Mouse (Mus musculus) C2C12 (cell line): ENCODE data around the gene Eif2s3x. TPM values are rescaled to one million over a fixed set of nuclear protein-coding genes. Genes with fewer than 3 reads are reported as not detected.

Experiments
- H3K27me3 ChIP-seq: one replicate; pipeline ENCODE4 v1.6.1; 2011; ENCODE audit not compliant: control insufficient read depth, insufficient read depth, insufficient read length
- H3K36me3 ChIP-seq: one replicate; pipeline ENCODE4 v1.6.1; 2011; ENCODE audit not compliant: control insufficient read depth, insufficient read depth
- H3K4me3 ChIP-seq: one replicate; pipeline ENCODE4 v1.5.1; 2011; ENCODE audit warnings: mild to moderate bottlenecking, control low read depth; ENCODE audit not compliant: poor library complexity, insufficient read depth, severe bottlenecking
- H3K79me2 ChIP-seq: one replicate; pipeline ENCODE4 v1.6.1; 2011; ENCODE audit not compliant: control insufficient read depth, insufficient read depth
- H3K79me3 ChIP-seq: one replicate; pipeline ENCODE4 v1.6.1; 2011; ENCODE audit warnings: low read depth, control low read depth
- H3ac ChIP-seq: one replicate; pipeline ENCODE3; 2011; ENCODE audit warnings: low read depth; ENCODE audit not compliant: control insufficient read depth, insufficient read length
- CEBPB ChIP-seq: IDR thresholded peaks from one replicate; pipeline ENCODE4 v1.6.1; 2011; ENCODE audit warnings: low read depth, mild to moderate bottlenecking, control low read depth, moderate library complexity
- CTCF ChIP-seq: IDR thresholded peaks from one replicate; pipeline ENCODE4 v1.5.1; 2011; ENCODE audit not compliant: control insufficient read depth, insufficient read depth, insufficient read length
- FOSL1 ChIP-seq: IDR thresholded peaks from one replicate; pipeline ENCODE4 v1.8.0; 2011; ENCODE audit warnings: mild to moderate bottlenecking, low read length; ENCODE audit not compliant: poor library complexity, insufficient read depth, severe bottlenecking
- MAX ChIP-seq: IDR thresholded peaks from one replicate; pipeline ENCODE4 v1.6.1; 2011; ENCODE audit warnings: mild to moderate bottlenecking, control low read depth
- MYOD1 ChIP-seq: IDR thresholded peaks from one replicate; pipeline ENCODE4 v1.6.1; 2011; ENCODE audit warnings: low read depth; ENCODE audit not compliant: control insufficient read depth, insufficient read length
- MYOG ChIP-seq: IDR thresholded peaks from one replicate; pipeline ENCODE4 v1.6.1; 2011; ENCODE audit not compliant: control insufficient read depth, insufficient read length; ENCODE audit errors: extremely low read depth
- USF1 ChIP-seq: IDR thresholded peaks from one replicate; pipeline ENCODE4 v1.6.1; 2011; ENCODE audit warnings: low read depth, mild to moderate bottlenecking, control low read depth, moderate library complexity
- polyA plus RNA-seq: library from polyadenylated mRNA; unstranded; fragments of >200 nt; fragmentation: generic; extraction: Trizol; gene quantifications from one replicate; pipeline ENCODE4 v1.2.1, GENCODE M21; 2012; ENCODE audit warnings: missing spikeins

Eif2s3x gene
- polyA plus RNA-seq, 1 experiment, result 68.2 TPM

DNA sequence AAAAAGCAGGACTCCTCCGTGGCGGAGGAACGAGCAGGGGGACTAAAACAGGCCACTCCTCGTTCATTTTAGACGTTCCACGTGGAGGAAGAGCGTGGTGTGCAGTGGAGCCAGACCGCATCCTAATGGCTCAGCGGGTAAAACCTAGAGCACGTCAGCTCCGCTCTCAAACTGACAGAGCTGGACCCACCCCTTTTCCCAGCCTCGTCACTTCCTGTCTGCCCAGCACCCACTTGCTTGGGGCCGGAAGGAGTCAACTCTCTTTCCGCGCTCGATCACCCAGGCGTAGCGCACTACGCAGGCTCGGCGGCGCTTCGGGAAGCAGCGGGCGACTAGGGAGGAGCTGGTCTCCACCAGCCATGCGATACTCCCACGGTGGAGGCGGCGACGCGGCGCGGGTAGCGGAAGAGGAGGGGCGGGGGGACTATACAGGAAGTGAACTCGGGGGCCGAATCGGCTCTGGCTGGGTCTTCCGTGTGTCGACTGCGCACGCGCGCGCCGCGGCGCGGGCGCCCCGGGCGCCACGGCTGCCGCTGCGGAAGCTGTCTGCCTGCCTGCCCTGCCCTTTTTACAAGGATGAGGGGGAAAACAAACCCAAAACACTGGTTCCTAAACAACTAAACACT is 34.8 kb downstream of the Eif2s3x start:
- Histone ChIP-seq H3K79me2 (no peaks in the 10 kb centered on the region), H3K4me3 (peak overlapping the region; percentile 40), H3K79me3 (peaks cover 6% of the 10 kb centered on the region), H3K27me3 (no peaks in the 10 kb centered on the region), H3ac (peak overlapping the region; percentile 83), H3K36me3 (no peaks in the 10 kb centered on the region)
- TF ChIP-seq USF1 (peak; percentile 34), FOSL1 (no peak), MYOD1 (no peak), MAX (peak; percentile 92), CEBPB (no peak)

DNA sequence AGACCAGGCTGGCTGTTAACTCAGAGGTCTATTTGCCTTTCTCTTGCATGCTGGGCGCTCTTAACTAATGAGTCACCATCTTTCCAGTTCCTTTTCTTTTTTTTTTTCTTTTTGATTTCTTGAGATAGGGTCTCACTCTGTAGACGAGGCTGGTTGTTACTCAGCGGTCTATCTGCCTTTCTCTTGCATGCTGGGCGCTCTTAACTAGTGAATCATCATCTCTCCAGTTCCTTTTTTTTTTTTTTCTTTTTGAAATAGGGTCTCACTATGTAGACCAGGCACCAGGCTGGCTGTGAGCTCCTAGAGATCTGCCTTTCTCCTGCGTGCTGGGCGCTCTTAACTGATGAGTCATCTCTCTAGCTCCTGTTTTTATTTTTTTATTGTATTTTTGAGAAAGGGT is 43.3 kb downstream of the Eif2s3x start:
- Histone ChIP-seq H3K36me3 (no peaks in the 10 kb centered on the region), H3ac (no peak overlapping the region), H3K27me3 (no peaks in the 10 kb centered on the region), H3K79me2 (no peaks in the 10 kb centered on the region), H3K4me3 (no peak overlapping the region), H3K79me3 (no peaks in the 10 kb centered on the region)
- TF ChIP-seq CEBPB (no peak), USF1 (no peak), CTCF (no peak), FOSL1 (no peak), MAX (no peak), MYOG (no peak), MYOD1 (no peak)

DNA sequence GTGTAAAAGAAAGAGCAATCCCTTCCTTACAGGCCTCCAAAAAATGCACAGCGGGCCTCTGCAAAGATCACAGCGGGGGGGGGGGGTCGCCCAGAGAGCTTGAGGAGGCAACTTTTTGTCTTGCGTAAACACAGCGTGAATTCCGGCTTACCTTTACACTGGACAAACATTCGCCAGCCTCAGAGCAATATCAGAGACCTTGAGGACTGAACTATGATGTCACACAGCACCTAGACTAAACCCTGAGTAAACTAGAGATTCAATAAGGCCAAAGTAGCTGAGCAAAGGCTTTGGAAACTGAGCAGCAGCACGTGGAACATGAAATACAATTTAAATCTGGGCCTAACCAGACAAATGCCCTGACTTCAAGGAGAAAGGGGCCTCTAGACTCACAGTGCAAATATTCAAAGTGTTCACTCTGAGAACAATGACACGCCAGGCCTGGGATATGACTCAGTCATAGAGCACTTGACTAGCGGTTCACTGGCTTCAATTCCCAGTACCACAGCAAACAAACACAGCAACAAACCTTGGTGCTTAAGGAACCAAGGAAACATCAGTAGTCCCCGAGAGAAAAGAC is 60.3 kb downstream of the Eif2s3x start:
- Histone ChIP-seq H3K79me2 (no peaks in the 10 kb centered on the region), H3K4me3 (no peak overlapping the region), H3K36me3 (no peaks in the 10 kb centered on the region), H3K27me3 (no peaks in the 10 kb centered on the region), H3ac (peak overlapping the region; percentile 23), H3K79me3 (no peaks in the 10 kb centered on the region)
- TF ChIP-seq USF1 (no peak), MAX (peak; percentile 74)

DNA sequence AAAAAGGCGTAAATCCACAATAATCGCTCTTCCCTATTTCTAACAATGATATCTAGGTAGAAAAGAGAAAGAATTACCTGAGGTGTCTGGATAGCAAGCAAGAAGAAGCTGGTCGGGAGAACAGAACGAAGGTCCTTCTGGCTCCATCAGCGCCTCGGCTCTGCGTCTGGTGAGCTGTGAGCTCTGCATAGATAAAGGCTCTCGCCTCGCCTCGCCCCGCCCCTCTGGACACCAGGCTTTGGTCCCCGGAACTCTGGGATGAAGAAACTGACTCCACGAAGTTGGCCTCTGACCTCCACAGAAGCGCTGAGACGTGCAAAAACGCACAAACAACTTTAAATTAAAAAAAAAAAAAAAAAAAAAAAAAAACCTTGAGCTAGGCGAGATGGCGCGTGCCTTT is 62.2 kb downstream of the Eif2s3x start:
- Histone ChIP-seq H3K27me3 (no peaks in the 10 kb centered on the region), H3K4me3 (no peak overlapping the region), H3K36me3 (no peaks in the 10 kb centered on the region), H3ac (no peak overlapping the region), H3K79me3 (no peaks in the 10 kb centered on the region), H3K79me2 (no peaks in the 10 kb centered on the region)
- TF ChIP-seq CTCF (no peak), USF1 (no peak), MYOG (no peak), CEBPB (no peak), MAX (no peak)

DNA sequence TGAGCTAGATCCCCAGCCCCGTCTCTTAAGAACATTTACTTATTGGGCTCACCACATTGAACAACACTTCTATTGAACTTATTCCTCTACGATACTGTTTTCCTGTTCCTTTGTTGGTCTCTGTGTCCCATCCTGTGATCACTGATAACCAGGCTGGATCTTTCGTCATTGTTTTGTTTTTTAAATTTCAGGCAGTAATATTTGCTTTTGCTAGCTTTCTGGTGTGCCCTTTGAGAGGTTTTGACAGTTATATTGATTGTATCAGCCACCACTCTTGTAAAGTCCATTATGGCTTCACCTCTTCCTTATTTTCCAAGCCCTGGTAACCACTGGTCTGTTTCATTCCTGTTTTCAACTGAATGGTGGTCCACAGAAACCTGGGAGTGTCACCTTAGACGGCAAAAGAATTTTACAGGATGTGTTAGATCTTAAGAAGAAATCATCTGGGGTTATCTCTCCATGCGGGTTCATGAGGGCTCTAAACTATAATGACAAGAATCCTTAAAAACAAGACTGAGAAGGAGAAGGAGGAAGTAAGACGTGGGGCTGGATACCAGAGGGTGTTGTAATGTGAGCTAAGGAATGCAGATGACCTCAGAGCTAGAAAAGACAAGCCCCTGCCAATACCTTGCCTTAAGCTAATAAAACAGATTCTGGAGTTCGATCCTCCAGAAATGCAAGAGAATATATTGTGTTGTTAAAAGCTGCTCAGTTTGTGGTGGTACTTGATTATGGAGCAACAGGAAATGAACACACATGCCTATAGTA is 70.5 kb downstream of the Eif2s3x start:
- TF ChIP-seq MAX (no peak), MYOD1 (no peak), CEBPB (peak; percentile 3)
- Histone ChIP-seq H3ac (no peak overlapping the region), H3K79me3 (no peaks in the 10 kb centered on the region), H3K27me3 (no peaks in the 10 kb centered on the region), H3K4me3 (no peak overlapping the region), H3K79me2 (no peaks in the 10 kb centered on the region), H3K36me3 (no peaks in the 10 kb centered on the region)

DNA sequence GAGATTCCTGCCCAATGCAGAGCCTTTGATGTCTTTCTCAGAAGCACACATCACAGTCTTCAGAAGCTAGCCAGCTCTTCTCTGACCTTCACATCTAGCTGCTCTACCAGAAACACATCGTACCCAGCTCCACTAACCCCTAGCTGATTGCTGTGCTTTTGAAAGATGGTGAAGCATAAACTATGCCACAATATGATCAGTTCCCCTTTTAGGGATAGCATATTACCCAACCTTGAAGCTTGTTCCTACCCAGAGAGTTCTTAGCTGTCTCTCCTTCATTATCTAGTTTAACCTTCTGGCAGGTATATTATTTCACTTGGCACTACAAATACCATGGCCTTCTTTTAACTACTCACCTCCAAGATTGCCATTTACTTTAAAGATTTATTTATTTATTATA is 72.6 kb downstream of the Eif2s3x start:
- no peak overlapping the region for H3K4me3 ChIP-seq
- H3K27me3 ChIP-seq, result no peaks in the 10 kb centered on the region
- no peak overlapping the region for H3ac ChIP-seq
- no peaks in the 10 kb centered on the region for H3K79me3 ChIP-seq
- H3K36me3 ChIP-seq, result no peaks in the 10 kb centered on the region
- no peaks in the 10 kb centered on the region for H3K79me2 ChIP-seq
- TF ChIP-seq FOSL1 (no peak), CTCF (no peak), MYOD1 (no peak), CEBPB (no peak)

Other genes starting within 250 kb of the Eif2s3x start
- not detected for gene AU015836, start 244.2 kb downstream of the Eif2s3x start, polyA plus RNA-seq
- 5.3 TPM for gene Zfx, start 89.2 kb downstream of the Eif2s3x start, polyA plus RNA-seq
- gene Klhl15, start 21.7 kb upstream of the Eif2s3x start, polyA plus RNA-seq, result 2.4 TPM
- gene Fam90a1b, start 153.9 kb upstream of the Eif2s3x start, polyA plus RNA-seq, result not detected
- gene Apoo, start 154.3 kb upstream of the Eif2s3x start, polyA plus RNA-seq, result 37.6 TPM